Mouse (Mus musculus): ENCODE data around the gene Stra6. TPM values are rescaled to one million over a fixed set of nuclear protein-coding genes. Genes with fewer than 3 reads are reported as not detected.
A peak's percentile ranks its signal among the peaks of the same experiment; 100 is the strongest.

Stra6 gene
- total and polyA plus RNA-seq, 2 experiments: not detected

- peak overlapping the region; percentile 87 for H3K27ac ChIP-seq (replicated peaks; ENCODE audit: insufficient read depth, low read depth, low read length)
- TF ChIP-seq POLR2A (IDR thresholded peaks at IDR 0.05; ENCODE audit: extremely low read depth, insufficient read depth, low read length) (no peak), CTCF (IDR thresholded peaks at IDR 0.05; ENCODE audit: low read depth, low read length) (no peak; the same call in 1 of the 2 replicates)
- no peaks in the 10 kb centered on the region for H3K27me3 ChIP-seq (ENCODE audit: control insufficient read depth, insufficient read depth, low read length)
- no peaks in the 10 kb centered on the region for H3K36me3 ChIP-seq (ENCODE audit: control insufficient read depth, insufficient read depth, low read length)
- H3K4me1 ChIP-seq (ENCODE audit: control insufficient read depth, insufficient read depth, low read length): peaks cover 11% of the 10 kb centered on the region
- peak; percentile 99 for DNase-seq (ENCODE audit: extremely low read depth, low read depth, low spot score)
- no peak overlapping the region for H3K4me3 ChIP-seq (ENCODE audit: insufficient read depth, low read depth, low read length)
- H3K9ac ChIP-seq (ENCODE audit: low read depth, low read length): no peak overlapping the region
- WGBS: 15% methylated on average over 7 of the region's 7 CpGs
- H3K79me2 ChIP-seq (ENCODE audit: control insufficient read depth, insufficient read depth, low read length): no peaks in the 10 kb centered on the region
Observed at GRCm38 (mm10) chr9:58092581-58093269, 29.1 kb downstream of the Stra6 start.

- Histone ChIP-seq H3K4me1 (ENCODE audit: control insufficient read depth, insufficient read depth, low read length) (peaks cover 11% of the 10 kb centered on the region), H3K36me3 (ENCODE audit: control insufficient read depth, insufficient read depth, low read length) (no peaks in the 10 kb centered on the region), H3K79me2 (ENCODE audit: control insufficient read depth, insufficient read depth, low read length) (no peaks in the 10 kb centered on the region), H3K27me3 (ENCODE audit: control insufficient read depth, insufficient read depth, low read length) (no peaks in the 10 kb centered on the region), H3K4me3 (ENCODE audit: insufficient read depth, low read depth, low read length) (no peak overlapping the region), H3K27ac (replicated peaks; ENCODE audit: insufficient read depth, low read depth, low read length) (no peak overlapping the region), H3K9ac (ENCODE audit: low read depth, low read length) (no peak overlapping the region)
- DNase-seq (ENCODE audit: extremely low read depth, low read depth, low spot score): no peak
- WGBS: 91% methylated on average over 3 of the region's 3 CpGs
- TF ChIP-seq CTCF (IDR thresholded peaks at IDR 0.05; ENCODE audit: low read depth, low read length): no peak
- no peak for TF ChIP-seq POLR2A (IDR thresholded peaks at IDR 0.05; ENCODE audit: extremely low read depth, insufficient read depth, low read length)
Observed at GRCm38 (mm10) chr9:58093776-58094175, 30.2 kb downstream of the Stra6 start.

- H3K79me2 ChIP-seq (ENCODE audit: control insufficient read depth, insufficient read depth, low read length): no peaks in the 10 kb centered on the region
- no peak overlapping the region for H3K9ac ChIP-seq (ENCODE audit: low read depth, low read length)
- 88% methylated on average over 6 of the region's 6 CpGs for WGBS
- no peaks in the 10 kb centered on the region for H3K27me3 ChIP-seq (ENCODE audit: control insufficient read depth, insufficient read depth, low read length)
- TF ChIP-seq CTCF (IDR thresholded peaks at IDR 0.05; ENCODE audit: low read depth, low read length) (no peak), POLR2A (IDR thresholded peaks at IDR 0.05; ENCODE audit: extremely low read depth, insufficient read depth, low read length) (no peak)
- no peak overlapping the region for H3K27ac ChIP-seq (replicated peaks; ENCODE audit: insufficient read depth, low read depth, low read length)
- peaks cover 11% of the 10 kb centered on the region for H3K4me1 ChIP-seq (ENCODE audit: control insufficient read depth, insufficient read depth, low read length)
- no peak overlapping the region for H3K4me3 ChIP-seq (ENCODE audit: insufficient read depth, low read depth, low read length)
- DNase-seq (ENCODE audit: extremely low read depth, low read depth, low spot score): no peak
- no peaks in the 10 kb centered on the region for H3K36me3 ChIP-seq (ENCODE audit: control insufficient read depth, insufficient read depth, low read length)
Observed at GRCm38 (mm10) chr9:58095977-58096376, 32.4 kb downstream of the Stra6 start.

- H3K27ac ChIP-seq (replicated peaks; ENCODE audit: insufficient read depth, low read depth, low read length): no peak overlapping the region
- no peaks in the 10 kb centered on the region for H3K79me2 ChIP-seq (ENCODE audit: control insufficient read depth, insufficient read depth, low read length)
- no peak for DNase-seq (ENCODE audit: extremely low read depth, low read depth, low spot score)
- 86% methylated on average over 5 of the region's 5 CpGs for WGBS
- peaks cover 8% of the 10 kb centered on the region for H3K4me1 ChIP-seq (ENCODE audit: control insufficient read depth, insufficient read depth, low read length)
- no peak overlapping the region for H3K9ac ChIP-seq (ENCODE audit: low read depth, low read length)
- TF ChIP-seq CTCF (IDR thresholded peaks at IDR 0.05; ENCODE audit: low read depth, low read length) (no peak), POLR2A (IDR thresholded peaks at IDR 0.05; ENCODE audit: extremely low read depth, insufficient read depth, low read length) (no peak)
- H3K4me3 ChIP-seq (ENCODE audit: insufficient read depth, low read depth, low read length): no peak overlapping the region
- no peaks in the 10 kb centered on the region for H3K27me3 ChIP-seq (ENCODE audit: control insufficient read depth, insufficient read depth, low read length)
- no peaks in the 10 kb centered on the region for H3K36me3 ChIP-seq (ENCODE audit: control insufficient read depth, insufficient read depth, low read length)
Observed at GRCm38 (mm10) chr9:58096629-58097301, 33.2 kb downstream of the Stra6 start.

- Histone ChIP-seq H3K4me1 (ENCODE audit: control insufficient read depth, insufficient read depth, low read length) (no peaks in the 10 kb centered on the region), H3K36me3 (ENCODE audit: control insufficient read depth, insufficient read depth, low read length) (no peaks in the 10 kb centered on the region), H3K9ac (ENCODE audit: low read depth, low read length) (no peak overlapping the region), H3K27me3 (ENCODE audit: control insufficient read depth, insufficient read depth, low read length) (no peaks in the 10 kb centered on the region), H3K4me3 (ENCODE audit: insufficient read depth, low read depth, low read length) (no peak overlapping the region), H3K79me2 (ENCODE audit: control insufficient read depth, insufficient read depth, low read length) (no peaks in the 10 kb centered on the region), H3K27ac (replicated peaks; ENCODE audit: insufficient read depth, low read depth, low read length) (no peak overlapping the region)
- WGBS: 84% methylated on average over 5 of the region's 5 CpGs
- TF ChIP-seq CTCF (IDR thresholded peaks at IDR 0.05; ENCODE audit: low read depth, low read length): no peak
- TF ChIP-seq POLR2A (IDR thresholded peaks at IDR 0.05; ENCODE audit: extremely low read depth, insufficient read depth, low read length): no peak
- no peak for DNase-seq (ENCODE audit: extremely low read depth, low read depth, low spot score)
Observed at GRCm38 (mm10) chr9:58099836-58100565, 36.4 kb downstream of the Stra6 start.

Data from liver, adult 2 months (tissue).